Mouse (Mus musculus) thymus, adult 2 months (tissue): ENCODE measurements around the gene Cdk14.
A peak's percentile ranks its signal among the peaks of the same experiment; 100 is the strongest.

Experiments used
- CTCF ChIP-seq: fragments of 200-500 bp; IDR thresholded peaks from 2 replicates; pipeline ENCODE4 v1.5.1; 2012; ENCODE audit warnings: mild to moderate bottlenecking, control low read depth, low read length, moderate library complexity, borderline replicate concordance; ENCODE audit not compliant: control insufficient read depth, poor library complexity, insufficient read depth; ENCODE audit errors: extremely low read depth
- POLR2A ChIP-seq: fragments of 200-500 bp; IDR thresholded peaks from 2 replicates; pipeline ENCODE4 v1.6.1; 2012; ENCODE audit warnings: mild to moderate bottlenecking, low read length, control low read depth, moderate library complexity; ENCODE audit not compliant: control insufficient read depth, poor library complexity, insufficient read depth; ENCODE audit errors: extremely low read depth

- TF ChIP-seq CTCF (peak; percentile 27; the same call in 1 of the 2 replicates), POLR2A (no peak)
These were observed 458.0 kb downstream of the Cdk14 start for GRCm38 (mm10) chr5:4962063-4962610.
